Mouse (Mus musculus): ENCODE results near the gene Gm156. TPM values are rescaled to one million over a fixed set of nuclear protein-coding genes. Genes with fewer than 3 reads are reported as not detected.

The Gm156 gene
- polyA plus RNA-seq, 1 experiment from 2014 or later = not detected

Other genes starting within 250 kb of the Gm156 start
- gene Klre1, start 206.4 kb downstream of the Gm156 start, polyA plus RNA-seq (2015; fragmentation: Nextera tagmentation; extraction: Ambion mirVana) = not detected in 2 replicates
- 1.3 and 1.8 TPM in 2 replicates for gene Klrd1, start 192.5 kb downstream of the Gm156 start, polyA plus RNA-seq (2015; fragmentation: Nextera tagmentation; extraction: Ambion mirVana)
- gene Klrk1, start 160.4 kb downstream of the Gm156 start, polyA plus RNA-seq (2015; fragmentation: Nextera tagmentation; extraction: Ambion mirVana) = 0.15 and 0.29 TPM in 2 replicates
- gene Klrc3, start 140.9 kb downstream of the Gm156 start, polyA plus RNA-seq (2015; fragmentation: Nextera tagmentation; extraction: Ambion mirVana) = not detected in 2 replicates
- gene Klrc2, start 123.6 kb downstream of the Gm156 start, polyA plus RNA-seq (2015; fragmentation: Nextera tagmentation; extraction: Ambion mirVana) = 0.09 TPM in 1 of 2 replicates, not detected in the other
- gene Klrc1, start 105.3 kb downstream of the Gm156 start, polyA plus RNA-seq (2015; fragmentation: Nextera tagmentation; extraction: Ambion mirVana) = 0.39 and 0.40 TPM in 2 replicates
- gene Klri1, start 67.1 kb downstream of the Gm156 start, polyA plus RNA-seq (2015; fragmentation: Nextera tagmentation; extraction: Ambion mirVana) = not detected in 2 replicates
- gene Klri2, start 43.8 kb downstream of the Gm156 start, polyA plus RNA-seq (2015; fragmentation: Nextera tagmentation; extraction: Ambion mirVana) = 0.10 and 0.11 TPM in 2 replicates
- not detected in 2 replicates for gene Gm17631, start 78.4 kb upstream of the Gm156 start, polyA plus RNA-seq (2015; fragmentation: Nextera tagmentation; extraction: Ambion mirVana)
- not detected in 2 replicates for gene Klra17, start 92.4 kb upstream of the Gm156 start, polyA plus RNA-seq (2015; fragmentation: Nextera tagmentation; extraction: Ambion mirVana)
- not detected in 2 replicates for gene Klra5, start 133.4 kb upstream of the Gm156 start, polyA plus RNA-seq (2015; fragmentation: Nextera tagmentation; extraction: Ambion mirVana)
- not detected in 2 replicates for gene Klra6, start 242.7 kb upstream of the Gm156 start, polyA plus RNA-seq (2015; fragmentation: Nextera tagmentation; extraction: Ambion mirVana)